Mouse (Mus musculus) kidney, adult 2 months (tissue): ENCODE results near the gene Atp1a3.

Experiments
- CTCF ChIP-seq: fragments of 200-500 bp; conservative IDR thresholded peaks from 2 replicates; pipeline ENCODE4 v1.5.1; 2011; ENCODE audit warnings: low read depth, mild to moderate bottlenecking, control low read depth, low read length, moderate library complexity, mixed read lengths; ENCODE audit not compliant: insufficient read depth, insufficient read length
- POLR2A ChIP-seq: fragments of 200-500 bp; IDR thresholded peaks from one replicate; pipeline ENCODE4 v1.6.1; 2011; ENCODE audit warnings: low read depth, low read length, control low read depth

GRCm38 (mm10) chr7:24973208-24973607 is 32.5 kb downstream of the Atp1a3 start:
- TF ChIP-seq CTCF (no peak), POLR2A (no peak)
